Mouse (Mus musculus) heart, adult 11 months (tissue): Measurements from ENCODE around the gene Vps13d.
A peak's percentile ranks its signal among the peaks of the same experiment; 100 is the strongest.

Source experiments
- DNase-seq: peaks from one replicate; pipeline ENCODE4 v3.0.0; 2022

Vps13d gene

GRCm38 (mm10) chr4:144969030-144969429 lies 225.8 kb downstream of the Vps13d start:
- DNase-seq, result peak; percentile 92

GRCm38 (mm10) chr4:144968371-144968770 lies 226.4 kb downstream of the Vps13d start:
- peak; percentile 91 for DNase-seq

GRCm38 (mm10) chr4:144965255-144965654 lies 229.6 kb downstream of the Vps13d start:
- DNase-seq, result no peak

- DNase-seq, result no peak
These were observed 233.1 kb downstream of the Vps13d start for GRCm38 (mm10) chr4:144961696-144962095.

- DNase-seq, result peak; percentile 91
These were observed 233.6 kb downstream of the Vps13d start for GRCm38 (mm10) chr4:144961232-144961631.

- DNase-seq, result peak; percentile 97
These were observed 234.5 kb downstream of the Vps13d start for GRCm38 (mm10) chr4:144960188-144960904.

- no peak for DNase-seq
These were observed 237.1 kb downstream of the Vps13d start for GRCm38 (mm10) chr4:144957721-144958120.

- peak; percentile 95 for DNase-seq
These were observed 237.6 kb downstream of the Vps13d start for GRCm38 (mm10) chr4:144957186-144957585.

GRCm38 (mm10) chr4:144956293-144956692 lies 238.5 kb downstream of the Vps13d start:
- DNase-seq, result no peak

- no peak for DNase-seq
These were observed 238.9 kb downstream of the Vps13d start for GRCm38 (mm10) chr4:144955863-144956262.

GRCm38 (mm10) chr4:144953421-144953820 lies 241.4 kb downstream of the Vps13d start:
- DNase-seq, result no peak

GRCm38 (mm10) chr4:144951859-144952258 lies 242.9 kb downstream of the Vps13d start:
- DNase-seq, result peak; percentile 93

GRCm38 (mm10) chr4:144950883-144951282 lies 243.9 kb downstream of the Vps13d start:
- no peak for DNase-seq

GRCm38 (mm10) chr4:144950327-144950711 lies 244.5 kb downstream of the Vps13d start:
- DNase-seq, result peak; percentile 91

- peak; percentile 99 for DNase-seq
These were observed 245.1 kb downstream of the Vps13d start for GRCm38 (mm10) chr4:144949441-144950326.

- peak; percentile 99 for DNase-seq
These were observed 246.9 kb downstream of the Vps13d start for GRCm38 (mm10) chr4:144947738-144948390.

GRCm38 (mm10) chr4:144943273-144943672 lies 251.5 kb downstream of the Vps13d start:
- no peak for DNase-seq

- DNase-seq, result no peak
These were observed 252.4 kb downstream of the Vps13d start for GRCm38 (mm10) chr4:144942433-144942832.

- no peak for DNase-seq
These were observed 253.9 kb downstream of the Vps13d start for GRCm38 (mm10) chr4:144940796-144941462.

- DNase-seq, result peak; percentile 95
These were observed 254.9 kb downstream of the Vps13d start for GRCm38 (mm10) chr4:144939847-144940411.

GRCm38 (mm10) chr4:144936563-144937154 lies 258.1 kb downstream of the Vps13d start:
- no peak for DNase-seq

GRCm38 (mm10) chr4:144934501-144934900 lies 260.3 kb downstream of the Vps13d start:
- DNase-seq, result no peak
